ENCODE assay signal across 8 mouse cellular contexts in the genomic region with DNA sequence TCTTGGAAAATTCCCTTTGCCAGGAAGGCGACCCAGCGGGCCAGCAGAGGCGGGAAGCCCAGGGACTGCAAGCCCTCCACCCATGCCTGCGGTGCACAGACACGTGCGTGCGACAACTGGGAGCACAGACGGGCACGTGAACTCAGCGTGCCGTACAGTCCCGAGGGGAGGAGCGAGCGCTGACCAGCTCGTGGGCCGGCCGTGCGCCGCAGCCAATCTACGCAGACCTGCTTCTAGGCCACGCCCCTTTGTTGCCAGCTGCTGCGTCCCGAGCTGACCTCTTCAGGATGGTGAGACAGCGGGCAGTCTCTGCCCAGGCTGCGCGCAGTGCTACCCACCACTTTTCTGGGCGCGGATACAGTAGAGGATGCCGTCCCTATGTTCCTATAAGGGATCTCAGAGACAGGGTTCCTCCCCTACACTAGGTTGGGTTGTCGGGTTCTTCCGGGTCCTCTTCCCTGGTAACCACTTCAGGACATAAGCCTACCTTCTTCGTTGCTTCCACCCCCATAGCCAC. TPM values are rescaled to one million over a fixed set of nuclear protein-coding genes. Genes with fewer than 3 reads are reported as not detected.
DNase-seq lines count a peak whose midpoint lies in the region; ATAC-seq lines count a peak whose summit lies in the region.

No protein-coding gene starts in this region.

- DNase-seq in adrenal gland, adult 18-20 months (ENCODE audit: low spot score in 2 of 2), result peak; percentile 92 to 94
- DNase-seq in embryo, embryonic 10.5 days (ENCODE audit: low spot score), result peak; percentile 95
- DNase-seq in gastrocnemius, postnatal 14 days, result peak; percentile 98
- peak; percentile 83 for DNase-seq in induced T-regulatory cell, adult 2 months (ENCODE audit: low read depth)
- peak; percentile 71 to 92 for DNase-seq in left cerebral cortex, adult 8-10 months (ENCODE audit: low spot score in 2 of 2)
- peak; percentile 93 for DNase-seq in right cerebral cortex, adult 18-20 months
- peak; percentile 86 for DNase-seq in urinary bladder, adult 2 months (ENCODE audit: low spot score)

- intact Hi-C loops in gastrocnemius, postnatal 14 days (cut with DNase I; ENCODE audit: low total_unique reads), result loop anchor here (5.0 kb wide), 1 partner anchor 33 kb away; no protein-coding TSS in a partner anchor

- ATAC-seq in megakaryocyte, adult 5-6 weeks (ENCODE audit: poor library complexity, severe bottlenecking), result peak; percentile 97

RNA-seq across cellular contexts. Expression of a gene that starts 18.4 kb away (rescaled TPM):
- 100 to 1,000 TPM; 162 to 232 TPM for total RNA-seq in adrenal gland, adult 18-20 months (2021)
- total RNA-seq in gastrocnemius, postnatal 14 days (2021), result 10 to 100 TPM; 14.9 to 20.5 TPM
- total RNA-seq in left cerebral cortex, adult 8-10 months (2022), result 10 to 100 TPM; 28.1 to 40.4 (median 30.9) TPM
- total RNA-seq in megakaryocyte, adult 5-6 weeks (2015), result 24.5 and 31.3 TPM in 2 replicates
- 22.1 and 23.0 TPM in 2 replicates for total RNA-seq in megakaryocyte, adult 5-6 weeks (2017)
- polyA plus RNA-seq in urinary bladder, adult 2 months (2012; rRNA removed), result 31.5 and 34.5 TPM in 2 replicates

Comparison
In these comparisons a context has a peak if more than half of its experiments do, and no peak if none do; other contexts are left out.
1. Peak in every context shown above with its lines: DNase-seq and ATAC-seq.